10 mouse cellular contexts compared by ENCODE assay signal in the genomic region with DNA sequence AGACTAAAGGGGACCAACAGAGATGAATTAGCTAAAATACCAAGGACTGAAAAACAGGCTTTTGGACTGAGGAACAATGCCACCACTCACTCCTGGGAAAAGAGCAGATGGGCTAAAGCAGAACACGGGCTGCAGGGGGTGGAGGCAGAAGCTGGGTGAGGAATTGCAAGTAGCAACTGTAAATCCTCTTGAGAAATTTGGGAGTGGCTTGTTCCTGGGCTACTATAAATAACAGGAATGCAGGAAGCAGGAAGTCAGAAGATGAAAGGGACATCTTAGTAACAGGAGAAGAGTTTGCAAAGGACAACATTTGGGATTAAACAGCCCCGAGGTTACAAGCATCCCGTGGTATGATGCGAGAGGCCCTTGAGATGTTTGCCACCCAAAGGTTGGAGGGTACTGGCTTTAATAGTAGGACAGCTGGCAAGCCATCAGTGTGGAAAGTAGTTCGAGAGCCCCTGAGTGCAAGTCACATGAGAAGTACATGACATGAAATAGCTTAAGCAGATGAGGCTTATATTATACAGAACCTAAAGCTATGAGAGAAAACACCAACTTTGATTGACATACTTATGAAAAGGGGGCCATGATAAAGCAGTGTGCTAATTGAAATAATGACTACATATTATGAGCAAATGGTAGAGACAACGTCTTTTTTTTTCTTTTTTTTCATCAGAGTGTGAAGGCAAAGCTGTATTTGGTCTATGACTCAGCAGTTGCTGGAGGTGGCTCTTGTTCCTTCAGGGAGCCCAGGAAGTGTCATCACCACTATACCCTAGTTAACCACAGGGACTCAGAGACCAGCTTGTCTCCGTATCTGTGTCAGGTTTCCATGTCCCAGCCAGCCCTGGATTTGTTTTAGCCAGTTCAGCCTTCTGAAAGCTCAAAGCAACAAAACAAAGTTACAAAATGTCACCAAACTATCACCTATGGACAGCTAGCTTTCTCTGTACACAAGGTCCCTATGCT.
DNase-seq lines count a peak whose midpoint lies in the region; ATAC-seq lines count a peak whose summit lies in the region.
"Had no signal": no experiment of that assay in that cellular context is flagged by ENCODE, and none has a peak within 500 bp of the region (broad histone marks: within the 10 kb centered on the region; RNA-seq: fewer than 3 reads in every experiment).

No protein-coding gene starts in this region.

- WGBS in heart, embryonic 16.5 days: 38% methylated on average over 7 of the region's 7 CpGs
- 68% methylated on average over 7 of the region's 7 CpGs for WGBS in forebrain, embryonic 12.5 days

- peak overlapping the region; percentile 53 for H3K27ac ChIP-seq in heart, embryonic 16.5 days (ENCODE audit: low read length)
- H3K27ac ChIP-seq in forebrain, embryonic 12.5 days: no peak overlapping the region
- H3K27ac ChIP-seq: embryonic facial prominence, embryonic 13.5 days; liver, embryonic 13.5 days had no signal

- peaks cover 8% of the 10 kb centered on the region; the same call in 1 of the 2 replicates for H3K4me1 ChIP-seq in heart, embryonic 16.5 days (ENCODE audit: control insufficient read depth, insufficient read depth, low read length)
- peaks cover 4% of the 10 kb centered on the region; the same call in 1 of the 2 replicates for H3K4me1 ChIP-seq in forebrain, embryonic 12.5 days
- H3K4me1 ChIP-seq: embryonic facial prominence, embryonic 13.5 days; liver, embryonic 13.5 days had no signal

- peak overlapping the region; percentile 5 for H3K4me2 ChIP-seq in heart, embryonic 16.5 days (ENCODE audit: low read depth, low read length)
- no peak overlapping the region for H3K4me2 ChIP-seq in forebrain, embryonic 12.5 days
- H3K4me2 ChIP-seq: embryonic facial prominence, embryonic 13.5 days; liver, embryonic 13.5 days had no signal

- peak; percentile 55 for ATAC-seq in heart, embryonic 16.5 days (replicated peaks; ENCODE audit: extremely low read depth, insufficient read depth, low FRiP score)
- ATAC-seq in megakaryocyte-erythroid progenitor cell, adult 5-6 weeks (replicated peaks; ENCODE audit: low FRiP score, low TSS enrichment, poor library complexity, severe bottlenecking): 0 out of 2 replicates have a peak, but pooled peaks have one; percentile 47
- no peak for ATAC-seq in erythroblast, adult 5-6 weeks (replicated peaks; ENCODE audit: low FRiP score, poor library complexity, severe bottlenecking)
- ATAC-seq in forebrain, embryonic 12.5 days (ENCODE audit: low FRiP score): no peak

- H3K9ac ChIP-seq in heart, embryonic 16.5 days (ENCODE audit: low read length): no peak overlapping the region
- H3K9ac ChIP-seq in forebrain, embryonic 12.5 days: no peak overlapping the region
- H3K9ac ChIP-seq: embryonic facial prominence, embryonic 13.5 days; liver, embryonic 13.5 days had no signal

- no peaks in the 10 kb centered on the region for H3K9me3 ChIP-seq in heart, embryonic 16.5 days (replicated peaks; ENCODE audit: control insufficient read depth, low read length)
- no peaks in the 10 kb centered on the region for H3K9me3 ChIP-seq in forebrain, embryonic 12.5 days
- H3K9me3 ChIP-seq: embryonic facial prominence, embryonic 13.5 days; liver, embryonic 13.5 days had no signal

- H3K27me3 ChIP-seq in heart, embryonic 16.5 days (ENCODE audit: control insufficient read depth, insufficient read depth, low read length): no peaks in the 10 kb centered on the region
- no peaks in the 10 kb centered on the region for H3K27me3 ChIP-seq in forebrain, embryonic 12.5 days
- H3K27me3 ChIP-seq: embryonic facial prominence, embryonic 13.5 days; liver, embryonic 13.5 days had no signal

- DNase-seq in left cerebral cortex, adult 18-20 months (ENCODE audit: low spot score in 2 of 2): peak; percentile 25 to 54
- DNase-seq in left cerebral cortex, adult 11 months (ENCODE audit: low spot score): no peak
- DNase-seq in cerebellum, adult 8-10 months: peak; percentile 16
- DNase-seq in yolk sac, embryonic 10.5 days (ENCODE audit: low spot score): no peak
- DNase-seq: liver, embryonic 13.5 days had no signal

- H3K36me3 ChIP-seq in heart, embryonic 16.5 days (ENCODE audit: control insufficient read depth, insufficient read depth): no peaks in the 10 kb centered on the region
- H3K36me3 ChIP-seq in forebrain, embryonic 12.5 days (replicated peaks): no peaks in the 10 kb centered on the region
- H3K36me3 ChIP-seq: embryonic facial prominence, embryonic 13.5 days; liver, embryonic 13.5 days had no signal

- no peak overlapping the region for H3K4me3 ChIP-seq in heart, embryonic 16.5 days (ENCODE audit: low read length)
- no peak overlapping the region for H3K4me3 ChIP-seq in forebrain, embryonic 12.5 days (replicated peaks)
- H3K4me3 ChIP-seq: embryonic facial prominence, embryonic 13.5 days; liver, embryonic 13.5 days had no signal

Comparison
In these comparisons a context has a peak if more than half of its experiments do, and no peak if none do; other contexts are left out.
1. DNase-seq: peak in left cerebral cortex, adult 18-20 months (2 of 2) and cerebellum, adult 8-10 months (single experiment); none in left cerebral cortex, adult 11 months (single experiment) and yolk sac, embryonic 10.5 days (single experiment).
2. ATAC-seq: peak in heart, embryonic 16.5 days (single experiment) and megakaryocyte-erythroid progenitor cell, adult 5-6 weeks (single experiment); none in erythroblast, adult 5-6 weeks (single experiment) and forebrain, embryonic 12.5 days (single experiment).